Mouse (Mus musculus) heart, adult 2 months (tissue): ENCODE measurements at regions not wholly inside any gene's neighbourhood (a gene's known extent, or its start where the extent isn't known, plus 50 kb on each side); places are given as distances from the start of the nearest gene placed in this dataset.

Experiments
- CTCF ChIP-seq: fragments of 200-600 bp; IDR thresholded peaks from 2 replicates; pipeline ENCODE4 v1.8.1; 2022; ENCODE audit warnings: antibody characterized with exemption, mild to moderate bottlenecking, moderate library complexity
- EP300 ChIP-seq: fragments of 200-500 bp; IDR thresholded peaks from 2 replicates; pipeline ENCODE4 v1.6.1; 2011; ENCODE audit warnings: low read depth, low read length, control low read depth; ENCODE audit not compliant: insufficient read depth
- POLR2A ChIP-seq: fragments of 200-500 bp; IDR thresholded peaks from 2 replicates; pipeline ENCODE4 v1.6.1; 2011; ENCODE audit warnings: mild to moderate bottlenecking, low read depth, low read length, control low read depth; ENCODE audit not compliant: insufficient read depth

GRCm38 (mm10) chr8:18287536-18288237 lies 690.4 kb downstream of the Defb40 start:
- TF ChIP-seq CTCF (no peak), POLR2A (no peak), EP300 (no peak)
